Comparison of ENCODE assay signal across 25 mouse cellular contexts in the genomic region with DNA sequence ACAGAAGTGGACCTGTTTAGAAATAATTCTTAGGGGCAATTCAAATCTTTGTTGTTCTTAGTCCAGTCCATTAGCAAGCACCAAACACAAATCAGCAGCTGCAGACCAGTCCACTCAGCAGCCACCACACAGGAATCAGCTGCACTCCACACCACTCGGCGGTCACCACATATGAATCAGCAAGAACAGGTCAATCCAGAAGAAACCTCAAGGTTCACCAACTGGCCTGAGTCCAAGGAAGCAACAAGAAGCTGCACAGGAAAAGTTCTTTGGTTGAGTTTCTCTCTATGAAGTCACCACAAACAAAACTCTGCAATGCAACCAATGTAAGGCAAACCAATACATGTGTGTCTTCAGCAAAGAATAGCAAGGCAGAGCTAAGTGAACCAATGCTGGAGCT. TPM values are rescaled to one million over a fixed set of nuclear protein-coding genes. Genes with fewer than 3 reads are reported as not detected.
"Had no signal": no experiment of that assay in that cellular context is flagged by ENCODE, and none has a peak within 500 bp of the region (broad histone marks: within the 10 kb centered on the region; RNA-seq: fewer than 3 reads in every experiment).

No protein-coding gene starts in this region.

- DNase-seq: kidney, postnatal 36 days; lung, embryonic 14.5 days; lung, postnatal 10 days; lung, postnatal 4 days; midbrain, embryonic 14.5 days; right cerebral cortex, adult 18-20 months; right cerebral cortex, postnatal 25 days; thymus, adult 18-20 months; thymus, postnatal 14 days had no signal

RNA-seq across cellular contexts. Expression of gene Acsm3, which starts 33.1 kb away (rescaled TPM):
- total RNA-seq: layer of hippocampus, adult 18-20 months; layer of hippocampus, postnatal 10 days; left cerebral cortex, adult 18-20 months; left cerebral cortex, postnatal 25 days; megakaryocyte, adult 5-6 weeks had no signal
- polyA plus RNA-seq: neural tube, embryonic 15.5 days had no signal

RNA-seq across cellular contexts. Expression of gene Acsm4, which starts 37.8 kb away (rescaled TPM):
- total RNA-seq: layer of hippocampus, adult 18-20 months; layer of hippocampus, postnatal 10 days; left cerebral cortex, adult 18-20 months; left cerebral cortex, postnatal 25 days; megakaryocyte, adult 5-6 weeks had no signal
- polyA plus RNA-seq: kidney, postnatal 0 days; limb, embryonic 11.5 days; limb, embryonic 15.5 days; liver, embryonic 12.5 days; liver, embryonic 16.5 days; lung, embryonic 14.5 days; midbrain, embryonic 10.5 days; midbrain, embryonic 14.5 days; myocyte; neural tube, embryonic 11.5 days; neural tube, embryonic 15.5 days; small intestine, adult 2 months; stomach, embryonic 14.5 days had no signal
